Mouse (Mus musculus) small intestine, adult 2 months (tissue): ENCODE results near the gene Tpmt.

Experiments
- CTCF ChIP-seq: fragments of 200-500 bp; IDR thresholded peaks from 2 replicates; pipeline ENCODE4 v1.5.1; 2012; ENCODE audit warnings: low read depth, mild to moderate bottlenecking, control low read depth, inconsistent platforms, low read length, moderate library complexity, mixed read lengths; ENCODE audit not compliant: insufficient replicate concordance, insufficient read length; ENCODE audit errors: extremely low read depth
- POLR2A ChIP-seq: fragments of 200-500 bp; IDR thresholded peaks from 2 replicates; pipeline ENCODE4 v1.6.1; 2012; ENCODE audit warnings: low read depth, mild to moderate bottlenecking, control low read depth, inconsistent platforms, low read length, moderate library complexity

DNA sequence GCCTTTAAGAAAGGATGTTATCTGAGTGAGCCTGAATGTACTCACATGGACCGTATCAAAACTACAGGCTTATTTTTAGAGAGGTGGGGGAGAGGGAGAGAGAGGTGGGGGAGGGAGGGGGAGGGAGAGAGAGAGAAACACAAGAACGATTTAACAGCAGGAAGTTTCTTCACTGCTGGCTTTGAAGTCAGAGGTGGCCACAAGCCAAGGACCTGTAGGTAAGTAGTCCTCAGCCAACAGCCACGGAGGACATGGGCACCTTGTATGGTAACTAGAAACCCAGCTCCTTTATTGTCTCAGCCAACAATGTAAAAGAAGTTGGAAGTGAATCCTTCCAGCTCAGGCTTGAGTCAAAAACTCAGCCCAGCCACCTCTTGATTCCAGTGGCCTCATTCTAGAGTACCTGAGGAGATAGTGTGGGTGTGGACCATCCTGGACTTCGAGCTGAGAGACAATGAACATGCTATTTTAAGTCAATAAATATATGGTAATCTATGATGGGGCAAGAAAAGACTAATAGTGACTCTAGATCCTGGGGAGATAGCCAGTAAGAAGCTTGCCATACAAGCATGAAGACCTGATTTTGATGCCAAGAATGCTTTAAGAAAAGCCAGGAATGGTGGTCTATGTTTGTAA lies 54.0 kb downstream of the Tpmt start:
- TF ChIP-seq CTCF, result no peak
- no peak for TF ChIP-seq POLR2A
